Mouse (Mus musculus) bone marrow, adult 2 months (tissue): ENCODE measurements around the gene Ubxn4. TPM values are rescaled to one million over a fixed set of nuclear protein-coding genes. Genes with fewer than 3 reads are reported as not detected.
A peak's percentile ranks its signal among the peaks of the same experiment; 100 is the strongest.
"Not testable (repeated sequence)": the region's sequence is repeated elsewhere in the genome, so short reads cannot be mapped to it uniquely, and the experiment has no call there.

Source experiments
- H3K27ac ChIP-seq: fragments of 200-500 bp; 2 replicates; pipeline ENCODE4 v1.5.1; 2012; ENCODE audit warnings: low read depth, mild to moderate bottlenecking, control low read depth, inconsistent platforms, low read length; ENCODE audit not compliant: control insufficient read depth, poor library complexity, insufficient read depth
- H3K4me1 ChIP-seq: fragments of 200-500 bp; 2 replicates; pipeline ENCODE4 v1.6.1; 2011; ENCODE audit warnings: low read length; ENCODE audit not compliant: control insufficient read depth, insufficient read depth
- H3K4me3 ChIP-seq: fragments of 200-500 bp; replicated peaks from 2 replicates; pipeline ENCODE3; 2011; ENCODE audit warnings: mild to moderate bottlenecking, low read depth, low read length, control low read depth; ENCODE audit not compliant: control insufficient read depth
- CTCF ChIP-seq: fragments of 200-500 bp; IDR thresholded peaks from 2 replicates; pipeline ENCODE4 v1.5.1; 2011; ENCODE audit warnings: low read length, control low read depth; ENCODE audit not compliant: control insufficient read depth, insufficient read depth
- POLR2A ChIP-seq: fragments of 200-500 bp; IDR thresholded peaks from 2 replicates; pipeline ENCODE4 v1.6.1; 2011; ENCODE audit warnings: low read depth, mild to moderate bottlenecking, control low read depth, low read length, borderline replicate concordance; ENCODE audit not compliant: control insufficient read depth
- WGBS: fragments of 180-500 bp; shearing (Covaris S2); methylation state at CpG from one replicate; pipeline ENCODE4 v1.1.7; 2018; 5-methylcytosine and 5-hydroxymethylcytosine counted together
- polyA plus RNA-seq: library from polyadenylated mRNA; stranded (reverse); fragments of >200 nt; gene quantifications from 2 replicates; pipeline ENCODE4 v1.2.4, GENCODE M21; 2011; ENCODE audit warnings: low replicate concordance; ENCODE audit not compliant: missing spikeins, insufficient read depth, insufficient read length

Gene Ubxn4
- polyA plus RNA-seq, 1 experiment, result 28.2 TPM

DNA sequence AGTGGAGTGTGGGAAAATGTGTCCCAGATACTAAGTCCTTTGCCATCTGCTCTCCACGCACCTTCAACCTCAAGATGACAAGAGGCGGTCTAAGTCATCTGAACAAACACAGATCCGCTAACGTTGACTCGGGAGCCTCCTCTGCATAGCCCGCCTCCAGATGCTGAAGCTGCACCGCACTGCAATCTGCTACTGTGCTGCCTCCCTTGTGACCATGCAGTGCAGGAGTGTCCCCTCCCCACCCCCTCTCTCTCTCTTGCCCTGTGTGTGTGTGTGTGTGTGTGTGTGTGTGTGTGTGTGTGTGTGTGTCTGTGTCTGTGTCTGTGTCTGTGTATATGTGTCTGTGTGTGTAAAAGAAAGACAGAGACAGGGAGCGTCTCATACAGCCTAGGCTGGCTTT, 51.5 kb downstream of the Ubxn4 start:
- Histone ChIP-seq H3K4me1 (no peaks in the 10 kb centered on the region), H3K27ac (no peak overlapping the region), H3K4me3 (no peak overlapping the region)
- 78% methylated on average over 8 of the region's 8 CpGs for WGBS
- TF ChIP-seq POLR2A, result no peak
- TF ChIP-seq CTCF, result no peak

DNA sequence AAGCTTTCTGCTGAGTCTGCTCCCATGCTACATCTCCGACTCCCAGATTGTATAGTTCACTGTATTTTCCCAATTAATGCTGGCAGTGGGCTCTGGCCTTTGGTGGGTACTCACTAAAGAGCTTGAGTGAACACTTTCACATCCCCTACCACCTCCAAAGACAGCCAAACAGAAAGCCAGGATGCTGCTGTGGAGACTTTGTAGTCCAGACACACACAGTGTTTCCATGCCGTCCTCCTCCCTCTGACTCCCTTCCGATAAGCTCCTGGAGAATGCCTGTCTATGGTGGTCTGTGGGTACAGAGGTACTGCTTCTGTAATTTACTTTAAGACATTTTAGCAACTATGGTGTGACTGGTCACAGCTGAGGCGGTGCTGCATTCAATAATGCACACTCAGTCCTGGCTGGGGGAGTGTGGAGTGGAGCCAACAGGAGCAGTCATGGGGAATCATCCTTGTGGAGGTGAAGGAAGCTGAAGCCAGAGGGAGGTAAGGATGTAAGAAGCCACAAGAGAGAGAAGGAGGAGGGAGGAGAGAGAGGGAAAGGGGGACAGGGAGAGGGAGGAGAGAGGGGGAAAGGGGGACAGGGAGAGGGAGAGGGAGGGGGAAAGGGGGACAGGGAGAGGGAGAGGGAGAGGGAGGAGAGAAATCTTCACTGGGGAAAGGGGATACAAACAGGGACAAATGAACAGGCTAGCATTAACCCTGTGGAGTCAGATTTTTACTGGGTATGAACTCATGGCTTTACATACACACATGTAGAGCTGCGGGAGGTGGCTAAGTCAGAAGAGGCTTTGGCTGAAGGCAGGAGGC, 52.2 kb downstream of the Ubxn4 start:
- WGBS, result 77% methylated on average over 5 of the region's 5 CpGs
- no peak overlapping the region for H3K27ac ChIP-seq
- no peaks in the 10 kb centered on the region for H3K4me1 ChIP-seq
- TF ChIP-seq CTCF, result no peak
- TF ChIP-seq POLR2A, result no peak
- H3K4me3 ChIP-seq, result no peak overlapping the region

DNA sequence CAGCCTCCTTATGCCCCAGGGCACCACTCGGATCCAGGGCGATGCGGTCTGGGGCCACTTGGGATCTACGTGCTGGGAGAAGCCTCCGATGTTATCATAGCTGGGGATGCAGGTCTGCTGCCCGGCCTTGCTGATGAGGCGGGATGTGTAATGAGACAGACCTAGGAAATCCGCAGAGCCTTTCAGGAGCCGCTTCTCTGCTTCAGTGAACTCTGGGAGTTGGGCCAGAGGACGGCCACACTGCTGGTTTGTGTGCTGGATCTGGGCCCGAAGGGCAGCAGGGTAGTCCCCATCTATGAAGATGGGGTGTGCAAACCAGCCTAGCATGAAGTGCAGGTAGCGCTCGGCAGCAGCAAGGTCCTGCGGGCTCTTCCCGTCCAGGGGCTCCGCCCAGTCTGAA, 60.1 kb downstream of the Ubxn4 start:
- WGBS, result 93% methylated on average over 16 of the region's 16 CpGs
- TF ChIP-seq CTCF (no peak), POLR2A (no peak)
- no peak overlapping the region for H3K27ac ChIP-seq
- no peak overlapping the region for H3K4me3 ChIP-seq
- no peaks in the 10 kb centered on the region for H3K4me1 ChIP-seq

DNA sequence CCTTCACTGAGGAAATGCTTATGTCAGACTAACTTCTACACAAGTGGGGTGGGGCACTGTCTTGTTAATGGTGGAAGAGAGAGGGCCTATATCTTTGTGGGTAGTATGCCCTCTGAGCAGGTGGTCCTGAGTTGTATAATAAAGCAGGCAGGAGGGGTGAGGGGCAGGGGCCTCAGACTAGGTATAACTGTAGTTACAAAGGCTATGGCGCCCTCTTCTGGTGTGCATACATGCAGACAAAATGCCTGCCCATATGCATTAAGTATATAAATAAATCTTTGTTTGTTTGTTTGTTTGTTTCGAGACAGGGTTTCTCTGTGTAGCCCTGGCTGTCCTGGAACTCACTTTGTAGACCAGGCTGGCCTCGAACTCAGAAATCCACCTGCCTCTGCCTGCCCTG, 65.3 kb downstream of the Ubxn4 start:
- TF ChIP-seq CTCF (no peak), POLR2A (no peak)
- 74% methylated on average over 3 of the region's 3 CpGs for WGBS
- Histone ChIP-seq H3K4me1 (no peaks in the 10 kb centered on the region), H3K27ac (no peak overlapping the region), H3K4me3 (no peak overlapping the region)

DNA sequence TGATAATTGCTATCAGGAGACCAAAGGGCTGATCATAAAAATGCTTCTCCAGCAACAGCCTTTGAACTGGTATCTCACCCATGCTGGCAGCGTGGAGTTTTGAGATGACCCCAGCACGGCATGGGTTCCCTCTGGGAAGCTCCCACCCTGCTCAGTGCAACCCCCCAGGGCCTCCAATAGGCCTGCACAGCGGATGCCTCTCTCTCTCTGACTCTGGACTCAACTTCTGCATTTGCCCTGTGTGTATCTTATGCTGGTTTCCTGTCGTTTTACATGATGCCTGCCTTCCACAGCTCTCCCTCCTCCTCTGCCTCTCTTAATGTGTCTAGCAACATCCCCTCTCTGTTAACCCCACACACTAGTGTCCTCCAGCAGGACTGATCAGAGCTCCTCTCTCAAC, 70.9 kb downstream of the Ubxn4 start:
- no peak for TF ChIP-seq POLR2A
- no peak for TF ChIP-seq CTCF
- H3K27ac ChIP-seq, result no peak overlapping the region
- no peak overlapping the region for H3K4me3 ChIP-seq
- WGBS, result 8% methylated on average over 4 of the region's 4 CpGs
- no peaks in the 10 kb centered on the region for H3K4me1 ChIP-seq

DNA sequence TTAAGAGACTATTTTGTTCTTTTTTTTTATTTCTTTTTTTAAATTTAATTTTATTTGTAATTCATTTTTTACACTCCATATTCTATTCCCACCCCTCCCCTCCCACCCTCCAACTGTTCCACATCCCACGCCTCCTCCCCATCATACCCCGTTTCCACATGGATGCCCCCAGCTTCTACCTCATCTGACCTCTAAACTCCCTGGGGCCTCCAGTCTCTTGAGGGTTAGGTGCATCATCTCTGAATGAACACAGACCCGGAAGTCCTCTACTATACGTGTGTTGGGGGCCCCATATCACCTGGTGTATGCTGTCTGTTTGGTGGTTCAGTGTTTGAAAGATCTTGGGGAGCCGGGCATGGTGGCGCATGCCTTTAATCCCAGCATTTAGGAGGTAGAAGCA, 75.5 kb downstream of the Ubxn4 start:
- H3K4me3 ChIP-seq, H3K27ac ChIP-seq, H3K4me1 ChIP-seq: not testable (repeated sequence)
- 74% methylated on average over 6 of the region's 6 CpGs for WGBS

DNA sequence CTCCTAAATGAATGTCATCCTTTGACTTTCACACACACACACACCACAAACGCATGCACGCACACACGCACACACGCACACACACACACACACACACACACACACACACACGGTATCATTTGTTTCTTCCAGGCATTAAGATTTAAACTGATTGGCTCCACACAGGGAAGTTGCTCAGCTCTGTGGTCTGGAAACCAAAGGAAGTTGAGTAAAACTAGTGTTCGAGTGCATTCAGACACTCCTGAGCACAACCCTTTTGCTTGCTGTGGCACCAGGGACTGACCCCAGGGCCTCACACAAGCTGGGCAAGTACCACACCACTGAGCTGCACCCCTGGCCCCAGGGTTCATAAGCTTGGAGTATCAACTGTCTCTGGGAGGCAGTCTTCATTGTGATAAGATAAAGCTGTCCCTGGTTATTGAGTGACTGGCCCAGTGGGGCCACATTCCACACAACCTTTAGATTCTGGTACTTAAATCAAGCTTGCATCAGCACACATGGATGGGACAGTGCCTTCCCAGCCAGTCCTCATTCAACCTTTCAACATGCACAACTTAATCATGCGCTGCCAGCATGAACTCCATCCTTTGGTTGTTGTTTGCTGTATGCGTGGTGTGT, 79.4 kb downstream of the Ubxn4 start:
- Histone ChIP-seq H3K4me3 (no peak overlapping the region), H3K27ac (peak overlapping the region; percentile 52; the same call in 1 of the 2 replicates), H3K4me1 (peaks cover 4% of the 10 kb centered on the region)
- WGBS, result 38% methylated on average over 8 of the region's 8 CpGs
- no peak for TF ChIP-seq CTCF
- no peak for TF ChIP-seq POLR2A

DNA sequence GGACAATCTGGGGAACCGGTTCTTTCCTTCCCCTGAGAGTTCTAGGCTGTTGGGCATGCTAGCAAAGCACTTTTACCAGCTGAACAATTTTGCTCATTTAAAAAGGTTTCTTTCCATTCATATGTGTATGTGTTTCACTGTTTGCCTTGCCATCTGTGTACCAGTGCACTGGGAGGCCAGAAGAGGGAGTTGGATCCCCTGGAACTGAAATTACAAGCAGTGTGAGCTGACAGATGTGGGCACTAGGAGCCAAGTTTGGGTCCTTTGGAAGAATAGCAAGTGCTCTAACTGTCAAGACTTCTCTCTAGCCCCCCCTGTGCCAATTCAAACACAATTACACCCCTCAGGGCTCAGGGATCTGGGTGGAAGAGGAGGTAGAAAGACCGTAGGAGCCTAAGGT, 81.0 kb downstream of the Ubxn4 start:
- TF ChIP-seq CTCF (no peak), POLR2A (no peak)
- peaks cover 4% of the 10 kb centered on the region for H3K4me1 ChIP-seq
- H3K27ac ChIP-seq, result no peak overlapping the region
- WGBS, result 89% methylated on average over 2 of the region's 2 CpGs
- H3K4me3 ChIP-seq, result no peak overlapping the region

DNA sequence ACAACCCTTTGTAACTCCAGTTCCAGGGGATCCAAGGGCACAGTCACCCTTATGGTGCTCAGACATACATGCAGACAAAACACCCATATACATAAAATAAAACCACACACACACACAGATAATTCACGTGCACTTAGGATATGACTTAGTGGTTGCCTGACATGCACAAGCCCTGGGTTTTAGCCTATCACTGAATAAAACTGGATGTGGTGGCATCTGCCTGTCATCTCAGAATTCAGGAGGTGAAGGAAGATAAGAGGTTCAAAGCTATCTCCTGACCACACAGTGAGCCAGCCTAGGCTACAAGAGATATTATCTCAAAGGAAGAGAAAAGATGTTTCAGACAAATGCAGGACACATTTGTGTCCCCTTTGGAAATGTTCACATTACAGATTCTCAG, 83.4 kb downstream of the Ubxn4 start:
- no peak overlapping the region for H3K4me3 ChIP-seq
- H3K4me1 ChIP-seq, result peaks cover 4% of the 10 kb centered on the region
- TF ChIP-seq CTCF, result no peak
- no peak for TF ChIP-seq POLR2A
- WGBS, result 60% methylated on average over 1 of the region's 1 CpGs
- no peak overlapping the region for H3K27ac ChIP-seq
